Mouse (Mus musculus) thymus, postnatal 14 days (tissue): ENCODE measurements around the gene Usp37.

Experiments used
- DNase-seq: peaks from one replicate; pipeline ENCODE4 v3.0.0; 2021

Usp37 gene

DNA sequence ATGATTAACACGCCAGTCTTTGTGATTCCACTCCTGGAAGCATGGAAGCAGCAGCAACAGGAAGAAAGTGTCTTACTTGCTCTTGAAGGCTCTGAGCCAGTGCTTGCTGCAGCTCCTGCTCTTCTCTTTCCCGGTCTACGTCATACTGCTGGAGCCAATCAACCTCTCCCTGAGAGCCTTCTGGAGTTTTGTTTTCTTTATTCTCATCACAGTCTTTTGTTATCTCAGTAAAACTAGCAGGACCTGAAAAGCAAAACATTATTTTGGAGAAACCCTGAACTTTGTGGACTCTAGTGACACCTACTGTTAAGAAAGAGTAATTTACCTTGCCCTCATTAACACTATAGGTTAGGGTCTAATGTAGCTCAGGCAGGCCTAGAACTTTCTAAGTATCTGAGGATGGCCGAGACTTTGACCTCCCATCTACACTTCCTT is 91.5 kb downstream of the Usp37 start:
- DNase-seq, result no peak

DNA sequence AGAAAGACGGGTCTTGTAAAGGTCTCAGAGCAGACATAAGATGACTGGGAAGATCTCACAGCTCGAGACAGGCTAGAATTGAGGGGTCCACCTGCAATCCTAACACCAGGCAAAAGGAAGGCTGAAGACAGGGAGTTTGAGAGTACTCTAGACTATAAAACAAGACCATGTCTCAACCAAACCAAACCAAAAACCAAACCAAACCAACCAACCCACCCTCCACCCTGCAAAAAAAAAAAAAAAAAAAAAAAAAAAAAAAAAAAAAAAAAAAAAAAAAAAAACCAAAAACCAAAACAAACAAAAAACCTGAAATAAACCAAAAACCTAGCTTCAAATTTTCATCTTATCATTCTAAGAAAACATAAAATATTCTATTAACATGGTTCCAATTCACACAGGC is 99.5 kb downstream of the Usp37 start:
- DNase-seq, result no peak

GRCm38 (mm10) chr1:74439166-74439876 is 104.8 kb downstream of the Usp37 start:
- no peak for DNase-seq

DNA sequence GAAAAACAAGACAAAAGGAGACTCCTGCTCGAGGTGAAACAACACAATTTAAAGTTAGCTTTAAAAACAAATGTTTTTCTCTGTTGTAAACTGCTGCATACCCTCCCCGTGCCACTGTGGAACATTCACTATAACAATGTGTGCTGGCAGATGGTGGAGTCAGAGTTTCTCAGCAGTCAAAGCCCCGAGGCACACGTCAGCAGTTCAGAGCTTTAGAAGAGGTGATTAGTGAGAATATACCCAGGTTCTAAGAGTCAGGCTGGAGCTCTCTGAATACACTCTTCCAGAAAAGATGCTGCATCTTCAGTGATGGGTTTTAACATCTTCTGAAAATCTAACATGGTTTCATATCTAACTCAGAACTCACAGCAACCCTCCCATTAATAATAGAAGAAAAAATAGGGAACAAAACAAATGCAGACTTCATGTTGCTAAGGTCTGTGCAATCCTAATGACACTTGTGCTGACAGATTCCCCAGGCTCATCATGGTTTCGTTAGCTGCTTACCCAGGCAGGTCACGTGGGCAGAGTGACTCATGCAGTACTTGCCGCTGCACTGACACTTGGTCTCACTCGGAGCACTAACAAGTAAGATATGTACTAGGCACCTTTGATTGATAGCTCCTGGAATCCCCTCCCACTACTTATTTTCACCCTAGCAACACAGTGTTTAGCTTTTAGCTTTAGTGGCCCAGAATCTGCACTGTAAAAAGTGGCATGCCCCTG is 106.2 kb downstream of the Usp37 start:
- no peak for DNase-seq

DNA sequence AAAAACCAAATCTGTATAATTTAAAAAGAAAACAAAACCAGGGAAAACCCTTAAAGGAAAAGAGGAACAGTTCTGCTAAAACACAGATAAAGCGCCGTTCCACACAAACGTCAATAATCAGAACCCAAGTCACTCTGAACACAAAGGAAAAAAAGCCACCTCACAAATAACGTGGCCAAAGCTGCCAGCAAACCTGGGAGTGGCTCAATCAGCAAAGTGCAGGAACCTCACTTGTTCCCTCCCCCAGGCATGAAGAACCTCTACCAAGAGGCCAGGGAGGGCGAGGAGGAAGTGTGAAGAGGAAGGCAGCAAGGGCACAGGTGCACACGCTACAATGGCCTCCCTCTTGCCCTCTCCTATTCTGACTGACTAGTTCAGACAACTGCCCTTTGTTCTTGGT is 108.5 kb downstream of the Usp37 start:
- peak; percentile 44 for DNase-seq

- DNase-seq, result no peak
Measured at GRCm38 (mm10) chr1:74434596-74434995, 109.5 kb downstream of the Usp37 start.

- DNase-seq, result no peak
Measured at GRCm38 (mm10) chr1:74433220-74433619, 110.9 kb downstream of the Usp37 start.

- DNase-seq, result no peak
Measured at GRCm38 (mm10) chr1:74425845-74426244, 118.2 kb downstream of the Usp37 start.

GRCm38 (mm10) chr1:74423147-74423546 is 120.9 kb downstream of the Usp37 start:
- DNase-seq, result no peak

DNA sequence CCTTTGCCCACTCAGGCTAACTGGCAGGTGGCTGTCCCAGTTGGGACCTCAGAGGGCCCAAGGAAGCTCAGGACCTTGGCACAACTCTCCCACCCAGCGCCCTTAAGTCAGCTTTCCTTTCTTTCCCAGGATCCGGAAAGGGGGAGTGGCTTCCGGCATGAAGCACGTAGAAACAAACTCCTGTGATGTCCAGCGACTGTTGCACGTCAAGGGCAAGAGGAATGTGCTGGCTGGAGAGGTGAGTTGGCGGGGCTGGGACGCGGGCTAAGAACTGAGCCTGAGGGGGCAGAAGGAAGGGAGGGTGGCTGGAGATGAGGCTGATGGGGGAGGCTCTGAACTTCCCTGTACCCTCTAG is 124.7 kb downstream of the Usp37 start:
- no peak for DNase-seq

GRCm38 (mm10) chr1:74418747-74419439 is 125.2 kb downstream of the Usp37 start:
- no peak for DNase-seq

GRCm38 (mm10) chr1:74415143-74415542 is 128.9 kb downstream of the Usp37 start:
- peak; percentile 33 for DNase-seq

DNA sequence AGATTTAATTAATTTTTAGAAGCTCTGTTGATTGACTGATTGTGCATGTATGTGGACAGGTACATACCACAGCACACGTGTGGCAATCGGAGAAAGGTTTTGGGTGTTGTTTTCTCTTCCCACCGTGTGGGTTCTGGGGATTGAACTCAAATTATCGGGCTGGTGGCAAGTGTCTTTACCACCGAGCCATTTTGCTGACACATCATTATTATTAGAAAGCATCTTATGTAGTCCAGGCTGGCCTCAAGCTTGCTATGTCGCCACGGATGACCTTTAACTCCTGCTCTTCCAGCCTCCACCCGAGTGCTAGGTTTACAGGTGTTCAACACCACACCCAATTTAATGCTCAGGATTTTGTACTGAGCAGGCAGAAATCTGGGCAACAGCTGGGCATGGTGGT is 131.4 kb downstream of the Usp37 start:
- no peak for DNase-seq

GRCm38 (mm10) chr1:74411753-74412325 is 132.2 kb downstream of the Usp37 start:
- DNase-seq, result no peak

DNA sequence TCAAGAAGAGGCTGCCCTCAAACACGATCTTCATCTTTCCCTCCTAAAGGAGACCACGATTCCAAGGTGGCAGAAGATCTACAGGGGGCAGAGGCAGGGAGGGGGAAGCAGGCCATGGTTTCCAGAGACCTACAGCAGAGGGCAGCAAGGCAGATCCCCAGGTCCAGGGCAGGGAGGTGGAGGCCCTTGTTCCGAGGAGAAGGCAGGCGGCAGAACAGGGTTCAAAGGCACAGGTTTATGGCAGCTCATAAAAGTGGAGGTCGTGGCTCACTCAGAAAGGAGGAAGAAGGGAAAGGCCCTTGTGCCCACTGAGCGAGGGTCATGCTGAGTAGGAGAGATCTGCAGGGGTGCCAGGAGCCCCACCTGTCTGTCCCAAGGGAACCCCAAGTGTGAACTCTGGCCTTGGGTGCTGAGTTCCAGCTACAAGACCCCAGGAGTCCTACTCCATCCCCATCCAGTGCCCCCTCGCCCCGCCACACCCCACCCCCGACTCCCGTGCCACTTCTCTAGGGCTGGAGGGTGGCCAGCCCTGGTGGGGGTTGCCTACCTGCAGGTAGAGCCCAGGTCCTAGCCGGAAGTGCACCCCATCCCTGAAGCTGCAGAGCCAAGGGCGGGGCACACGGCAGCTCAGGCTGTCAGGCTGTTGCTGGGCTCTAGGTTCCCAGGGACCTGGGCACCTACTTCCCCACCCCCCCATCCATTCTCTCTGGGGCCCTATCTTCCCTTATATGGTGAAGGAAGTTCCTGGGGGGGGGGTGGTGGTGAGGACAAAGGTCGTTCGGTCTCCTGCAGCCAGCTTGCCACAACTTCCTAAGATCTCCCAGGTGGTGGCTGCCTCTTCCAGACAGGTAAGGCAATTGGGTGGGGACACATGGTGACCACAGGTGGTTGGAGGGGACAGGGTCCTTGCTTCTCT is 135.2 kb downstream of the Usp37 start, which contains the start of gene Vil1:
Vil1 (plus strand) TSS at position 788 of the 916 bp plus-strand sequence.
- DNase-seq, result no peak

GRCm38 (mm10) chr1:74404206-74404605 is 139.9 kb downstream of the Usp37 start:
- DNase-seq, result no peak

DNA sequence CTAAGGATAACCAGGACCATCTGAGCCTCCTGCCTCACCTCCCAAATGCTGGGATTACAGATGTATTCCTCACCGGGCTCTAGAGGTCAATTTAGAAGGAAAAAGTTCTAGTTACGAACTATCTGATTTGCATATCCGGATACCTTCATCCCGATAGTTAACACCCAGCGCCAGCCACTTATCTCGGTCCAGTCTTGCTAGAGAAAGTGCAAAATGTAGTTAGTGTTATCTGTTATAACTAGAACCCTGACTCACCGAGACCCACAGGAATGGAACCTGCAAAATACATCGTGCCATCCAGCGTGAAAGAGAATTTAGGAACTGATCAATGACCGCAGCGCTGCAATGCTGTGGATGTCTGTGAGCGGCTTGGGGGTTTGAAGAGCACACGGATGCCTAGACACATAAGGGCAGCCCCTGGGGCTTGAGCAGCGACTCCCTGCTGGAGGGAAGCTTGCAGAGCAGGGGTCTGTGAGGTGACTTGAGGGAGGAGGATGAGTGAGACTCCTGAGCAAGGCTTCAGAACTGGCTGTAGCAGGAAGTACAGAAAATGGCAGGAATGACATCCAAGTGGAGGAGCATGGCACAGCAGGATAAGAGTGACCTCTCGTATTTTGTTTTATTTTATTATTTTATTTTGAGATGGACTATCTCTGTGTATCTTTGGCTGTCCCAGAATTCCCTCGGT is 142.9 kb downstream of the Usp37 start:
- no peak for DNase-seq

GRCm38 (mm10) chr1:74400531-74400930 is 143.6 kb downstream of the Usp37 start:
- no peak for DNase-seq

GRCm38 (mm10) chr1:74397919-74398451 is 146.1 kb downstream of the Usp37 start:
- peak; percentile 86 for DNase-seq

GRCm38 (mm10) chr1:74397268-74397918 is 146.7 kb downstream of the Usp37 start:
- peak; percentile 87 for DNase-seq
